Mouse (Mus musculus) embryonic facial prominence, embryonic 14.5 days (tissue): ENCODE results near the gene Cox11. TPM values are rescaled to one million over a fixed set of nuclear protein-coding genes. Genes with fewer than 3 reads are reported as not detected.

ENCODE experiments used
- ATAC-seq: fragments of 200-750 bp; cut with Nextera tagmentation; 2 replicates; pipeline ENCODE4 v1.8.0; 2017; ENCODE audit warnings: low read depth, moderate number of reproducible peaks, moderate TSS enrichment
- DNase-seq: peaks from one replicate; pipeline ENCODE4 v3.0.0-alpha.2; 2015; ENCODE audit warnings: low spot score
- H3K27ac ChIP-seq: fragments of 300-500 bp; sonication (generic); replicated peaks from 2 replicates; pipeline ENCODE4 v1.5.1; 2014; ENCODE audit warnings: low read depth, mild to moderate bottlenecking, low read length, moderate library complexity
- H3K27me3 ChIP-seq: fragments of 300-500 bp; sonication (generic); replicated peaks from 2 replicates; pipeline ENCODE4 v1.6.1; 2014; ENCODE audit warnings: low read length; ENCODE audit not compliant: control insufficient read depth, insufficient read depth
- H3K36me3 ChIP-seq: fragments of 300-500 bp; sonication (generic); 2 replicates; pipeline ENCODE4 v1.6.1; 2014; ENCODE audit warnings: low read length, mixed read lengths; ENCODE audit not compliant: control insufficient read depth, insufficient read depth
- H3K4me1 ChIP-seq: fragments of 300-500 bp; sonication (generic); 2 replicates; pipeline ENCODE4 v1.6.1; 2014; ENCODE audit warnings: antibody characterized with exemption, low read length; ENCODE audit not compliant: control insufficient read depth, insufficient read depth
- H3K4me2 ChIP-seq: fragments of 300-500 bp; sonication (generic); 2 replicates; pipeline ENCODE4 v1.6.1; 2014; ENCODE audit warnings: low read depth, mild to moderate bottlenecking, low read length, moderate library complexity, mixed read lengths
- H3K4me3 ChIP-seq: fragments of 300-500 bp; sonication (generic); 2 replicates; pipeline ENCODE4 v1.5.1; 2014; ENCODE audit warnings: low read depth, mild to moderate bottlenecking, low read length
- H3K9ac ChIP-seq: fragments of 300-500 bp; sonication (generic); 2 replicates; pipeline ENCODE4 v1.6.1; 2014; ENCODE audit warnings: low read depth, mild to moderate bottlenecking, low read length, moderate library complexity, mixed read lengths
- H3K9me3 ChIP-seq: fragments of 300-500 bp; sonication (generic); 2 replicates; pipeline ENCODE4 v1.6.1; 2016; ENCODE audit warnings: low read length; ENCODE audit not compliant: control insufficient read depth
- WGBS: fragments of 180-500 bp; shearing (Covaris S2); extraction: QIAGEN DNeasy Blood & Tissue Kit; methylation state at CpG from one replicate; pipeline ENCODE4 v1.1.7; 2014; 5-methylcytosine and 5-hydroxymethylcytosine counted together
- polyA plus RNA-seq: library from polyadenylated mRNA; unstranded; fragments of >200 nt; fragmentation: Nextera tagmentation; extraction: Ambion mirVana; gene quantifications from 2 replicates; pipeline ENCODE4 v1.2.1, GENCODE M21; 2014

Cox11 gene
- polyA plus RNA-seq, 1 experiment from 2014 or later: 23.3 TPM

DNA sequence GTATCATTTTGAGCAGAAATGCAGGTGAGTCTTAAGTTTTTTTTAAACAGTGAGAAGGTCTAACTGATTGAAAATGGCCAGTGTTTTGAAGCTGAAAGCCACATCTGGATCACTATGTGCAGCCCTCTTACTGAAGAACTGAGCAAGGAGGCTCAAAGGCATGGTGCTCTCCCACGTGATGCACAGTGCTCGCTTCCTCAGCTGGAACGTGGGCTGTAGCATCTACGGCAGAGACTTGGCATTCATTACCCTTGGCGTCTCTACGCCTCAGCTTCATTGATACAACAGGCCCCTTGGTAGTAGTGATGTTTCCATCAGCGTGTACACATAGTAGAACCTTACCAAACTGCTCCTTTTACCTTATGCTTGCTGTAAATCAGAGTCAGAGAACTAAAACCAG lies 15.5 kb upstream of the Cox11 start:
- DNase-seq (no peak), ATAC-seq (no peak)
- 93% methylated on average over 7 of the region's 7 CpGs for WGBS
- H3K27ac ChIP-seq: no peak overlapping the region
- no peaks in the 10 kb centered on the region for H3K4me1 ChIP-seq
- no peaks in the 10 kb centered on the region for H3K27me3 ChIP-seq
- H3K4me3 ChIP-seq: no peak overlapping the region
- H3K4me2 ChIP-seq: no peak overlapping the region
- no peak overlapping the region for H3K9ac ChIP-seq
- H3K36me3 ChIP-seq: 0 out of 2 replicates have a peak, but pooled peaks cover 23% of the 10 kb centered on the region
- no peaks in the 10 kb centered on the region for H3K9me3 ChIP-seq

DNA sequence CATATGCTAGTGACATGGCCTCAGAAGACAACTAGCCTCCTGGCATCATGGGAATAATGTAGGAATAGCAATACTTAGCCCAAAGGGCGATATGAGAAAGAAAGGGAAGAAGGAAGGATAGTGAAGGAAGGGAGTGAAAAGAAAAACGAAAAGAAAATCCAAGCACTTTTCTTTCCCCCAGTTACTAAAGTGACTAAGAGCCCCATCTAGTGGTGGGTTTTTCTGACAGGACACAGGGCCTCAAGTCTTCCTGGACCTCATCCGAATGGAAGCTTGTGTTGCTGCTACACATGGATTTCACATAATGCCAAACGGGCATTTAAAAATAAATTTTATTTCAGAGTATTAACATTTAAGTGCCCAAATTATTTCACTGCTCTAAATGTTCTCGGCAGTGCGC lies 14.5 kb upstream of the Cox11 start:
- Histone ChIP-seq H3K27me3 (no peaks in the 10 kb centered on the region), H3K4me3 (no peak overlapping the region), H3K9ac (no peak overlapping the region), H3K4me2 (no peak overlapping the region), H3K27ac (no peak overlapping the region), H3K4me1 (no peaks in the 10 kb centered on the region), H3K36me3 (0 out of 2 replicates have a peak, but pooled peaks cover 14% of the 10 kb centered on the region), H3K9me3 (no peaks in the 10 kb centered on the region)
- WGBS: 47% methylated on average over 6 of the region's 6 CpGs
- DNase-seq (peak; percentile 61), ATAC-seq (no peak)

DNA sequence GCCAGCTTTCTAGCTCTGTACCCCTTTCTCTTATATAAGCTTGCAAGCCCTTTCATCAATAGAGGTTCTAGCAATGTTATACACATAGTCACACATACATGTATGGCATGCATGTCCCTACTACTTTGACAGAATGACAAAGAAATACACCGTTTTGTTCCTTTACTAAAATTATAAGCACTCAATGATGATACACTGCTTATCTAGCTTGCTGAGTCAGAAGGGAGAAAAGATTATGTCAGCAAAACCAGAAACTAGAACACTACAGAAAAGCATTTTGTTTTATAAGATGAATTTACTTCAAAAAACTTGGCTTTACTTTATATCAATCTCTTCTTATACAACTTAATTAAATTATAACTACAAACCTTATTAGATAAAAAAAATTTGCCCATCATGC lies 12.8 kb upstream of the Cox11 start:
- no peak for DNase-seq
- Histone ChIP-seq H3K4me2 (no peak overlapping the region), H3K36me3 (peaks cover 5% of the 10 kb centered on the region; the same call in 1 of the 2 replicates), H3K4me1 (no peaks in the 10 kb centered on the region), H3K4me3 (no peak overlapping the region), H3K27ac (no peak overlapping the region), H3K27me3 (no peaks in the 10 kb centered on the region), H3K9ac (no peak overlapping the region), H3K9me3 (no peaks in the 10 kb centered on the region)
- ATAC-seq: no peak
- WGBS: 83% methylated on average over 1 of the region's 1 CpGs

DNA sequence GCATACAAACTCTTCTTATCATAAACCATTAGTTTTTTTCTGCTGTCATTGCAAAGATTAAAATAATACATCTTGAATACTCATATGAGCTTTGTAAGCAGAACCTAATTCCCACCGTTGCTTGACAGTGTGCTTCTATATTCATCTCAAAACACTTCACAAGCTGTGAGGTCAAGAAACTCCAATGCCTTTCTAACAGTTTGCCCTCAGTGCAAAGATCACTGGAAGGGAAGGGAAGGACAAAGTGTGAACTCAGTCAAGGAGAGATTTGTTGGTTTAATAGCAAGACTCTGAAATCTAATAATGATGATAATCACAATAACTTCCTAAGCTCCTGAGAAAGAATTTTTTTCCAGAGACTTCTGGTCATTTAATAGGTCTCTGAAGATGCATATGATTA lies 10.2 kb upstream of the Cox11 start:
- Histone ChIP-seq H3K9me3 (no peaks in the 10 kb centered on the region), H3K27me3 (no peaks in the 10 kb centered on the region), H3K27ac (no peak overlapping the region), H3K36me3 (peaks cover 2% of the 10 kb centered on the region; the same call in 1 of the 2 replicates), H3K9ac (no peak overlapping the region), H3K4me2 (no peak overlapping the region), H3K4me3 (no peak overlapping the region), H3K4me1 (no peaks in the 10 kb centered on the region)
- ATAC-seq (no peak), DNase-seq (no peak)
- 80% methylated on average over 1 of the region's 1 CpGs for whole genome bisulfite sequencing

DNA sequence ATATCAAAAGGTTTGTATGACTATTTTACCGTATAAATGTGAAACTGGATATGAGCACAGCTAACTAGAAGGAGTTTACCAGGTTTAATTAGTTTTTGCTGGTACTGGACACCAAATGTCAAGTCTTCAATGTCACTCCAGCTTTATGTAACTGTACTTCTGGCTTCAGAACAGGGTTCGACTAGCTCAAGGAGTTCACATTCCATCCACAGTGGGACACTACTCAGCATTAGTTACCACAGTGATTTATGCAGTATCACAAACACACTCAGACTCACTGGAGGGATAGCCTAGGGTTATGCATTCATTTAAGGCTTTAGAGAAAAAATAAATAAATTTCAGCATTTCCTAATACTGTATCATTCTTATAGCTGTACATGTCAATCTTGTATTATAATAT lies 5.5 kb upstream of the Cox11 start:
- ATAC-seq: no peak
- 80% methylated on average over 2 of the region's 2 CpGs for WGBS
- Histone ChIP-seq H3K27me3 (no peaks in the 10 kb centered on the region), H3K4me3 (no peak overlapping the region), H3K27ac (no peak overlapping the region), H3K4me2 (no peak overlapping the region), H3K9me3 (no peaks in the 10 kb centered on the region), H3K36me3 (peaks cover 2% of the 10 kb centered on the region; the same call in 1 of the 2 replicates), H3K4me1 (peaks cover 11% of the 10 kb centered on the region), H3K9ac (no peak overlapping the region)
- DNase-seq: no peak

DNA sequence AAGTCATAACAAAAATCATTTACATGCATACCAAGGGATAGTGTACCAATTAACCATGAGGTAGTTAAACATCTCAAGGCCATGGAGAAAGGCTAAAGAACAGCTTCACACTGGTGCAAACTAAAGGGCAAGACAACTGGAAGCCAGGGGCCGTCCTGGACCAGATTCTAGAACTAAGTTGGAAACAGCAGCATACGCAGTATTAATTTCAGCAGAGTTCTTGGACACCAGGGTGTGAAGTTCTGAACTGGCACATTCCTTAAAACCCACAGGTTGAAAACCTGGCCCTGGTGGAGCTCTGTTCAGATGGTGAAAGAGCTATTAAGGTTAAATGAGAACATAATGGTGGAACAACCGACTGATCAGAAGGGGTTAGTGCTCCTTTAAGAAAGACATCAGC lies 3.3 kb upstream of the Cox11 start:
- 83% methylated on average over 3 of the region's 3 CpGs for WGBS

DNA sequence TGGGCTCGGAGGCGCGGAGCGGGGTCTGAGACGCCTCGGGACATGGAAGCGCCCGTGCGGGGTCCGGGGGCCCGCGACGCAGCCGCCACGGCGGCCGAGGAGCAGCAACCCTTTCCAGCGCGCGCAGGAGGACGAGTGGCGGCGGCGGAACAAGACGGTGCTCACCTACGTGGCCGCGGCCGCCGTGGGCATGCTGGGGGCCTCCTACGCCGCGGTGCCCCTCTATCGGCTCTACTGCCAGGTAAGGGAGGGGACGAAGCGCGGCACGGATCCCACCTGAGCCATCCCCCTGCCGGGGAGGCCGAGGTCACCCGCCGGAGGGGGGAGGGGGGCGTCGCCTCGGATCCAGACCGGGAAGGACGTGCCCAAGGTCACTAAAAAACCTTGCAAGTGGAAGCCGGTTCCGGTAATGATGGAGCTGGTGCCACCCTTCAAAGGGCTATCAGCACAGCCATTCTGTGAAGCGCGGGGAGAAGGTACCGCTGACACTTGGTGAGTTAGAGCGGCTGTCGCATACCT lies 398 bp downstream of the Cox11 start:
- no peak; the same call in none of the 2 replicates for ATAC-seq
- peak overlapping the region; percentile 96 for H3K27ac ChIP-seq
- no peaks in the 10 kb centered on the region for H3K27me3 ChIP-seq
- H3K9me3 ChIP-seq: no peaks in the 10 kb centered on the region
- peak overlapping the region; percentile 81 for H3K4me2 ChIP-seq
- H3K9ac ChIP-seq: peak overlapping the region; percentile 98
- WGBS: 1% methylated on average over 31 of the region's 54 CpGs
- peaks cover 22% of the 10 kb centered on the region for H3K36me3 ChIP-seq
- DNase-seq: peak; percentile 14
- H3K4me3 ChIP-seq: peak overlapping the region; percentile 99
- peaks cover 16% of the 10 kb centered on the region for H3K4me1 ChIP-seq

More for the DNA sequence above, 3.3 kb upstream of the Cox11 start:
- H3K4me1 ChIP-seq: peaks cover 14% of the 10 kb centered on the region
- H3K36me3 ChIP-seq: peaks cover 2% of the 10 kb centered on the region; the same call in 1 of the 2 replicates
- DNase-seq (no peak), ATAC-seq (no peak)
- H3K4me3 ChIP-seq: no peak overlapping the region
- no peak overlapping the region for H3K4me2 ChIP-seq
- no peak overlapping the region for H3K27ac ChIP-seq
- H3K9me3 ChIP-seq: no peaks in the 10 kb centered on the region
- no peaks in the 10 kb centered on the region for H3K27me3 ChIP-seq
- no peak overlapping the region for H3K9ac ChIP-seq

DNA sequence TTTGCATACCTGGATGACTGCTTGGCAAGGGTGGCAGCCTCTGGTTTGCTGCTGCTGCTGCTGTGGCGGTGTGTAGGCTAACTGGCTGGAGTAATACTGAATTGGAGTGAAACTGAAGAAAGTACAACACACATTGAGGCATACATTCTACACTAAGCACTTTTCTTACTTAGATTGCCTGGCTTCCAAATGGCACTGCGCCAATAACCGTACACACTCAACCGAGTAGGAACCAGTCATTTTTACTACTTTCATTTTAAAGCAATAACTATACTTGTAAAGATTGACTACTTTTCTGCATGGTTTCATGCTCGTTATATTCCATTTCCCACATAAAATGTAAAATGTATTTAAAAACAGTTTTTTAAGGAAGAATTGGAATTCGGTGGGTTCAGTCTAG lies 11.8 kb downstream of the Cox11 start:
- peaks cover 69% of the 10 kb centered on the region for H3K36me3 ChIP-seq
- no peak overlapping the region for H3K9ac ChIP-seq
- H3K4me2 ChIP-seq: no peak overlapping the region
- no peak overlapping the region for H3K4me3 ChIP-seq
- DNase-seq: peak; percentile 33
- no peaks in the 10 kb centered on the region for H3K27me3 ChIP-seq
- H3K4me1 ChIP-seq: no peaks in the 10 kb centered on the region
- no peaks in the 10 kb centered on the region for H3K9me3 ChIP-seq
- no peak for ATAC-seq
- H3K27ac ChIP-seq: no peak overlapping the region
- 75% methylated on average over 6 of the region's 6 CpGs for WGBS

DNA sequence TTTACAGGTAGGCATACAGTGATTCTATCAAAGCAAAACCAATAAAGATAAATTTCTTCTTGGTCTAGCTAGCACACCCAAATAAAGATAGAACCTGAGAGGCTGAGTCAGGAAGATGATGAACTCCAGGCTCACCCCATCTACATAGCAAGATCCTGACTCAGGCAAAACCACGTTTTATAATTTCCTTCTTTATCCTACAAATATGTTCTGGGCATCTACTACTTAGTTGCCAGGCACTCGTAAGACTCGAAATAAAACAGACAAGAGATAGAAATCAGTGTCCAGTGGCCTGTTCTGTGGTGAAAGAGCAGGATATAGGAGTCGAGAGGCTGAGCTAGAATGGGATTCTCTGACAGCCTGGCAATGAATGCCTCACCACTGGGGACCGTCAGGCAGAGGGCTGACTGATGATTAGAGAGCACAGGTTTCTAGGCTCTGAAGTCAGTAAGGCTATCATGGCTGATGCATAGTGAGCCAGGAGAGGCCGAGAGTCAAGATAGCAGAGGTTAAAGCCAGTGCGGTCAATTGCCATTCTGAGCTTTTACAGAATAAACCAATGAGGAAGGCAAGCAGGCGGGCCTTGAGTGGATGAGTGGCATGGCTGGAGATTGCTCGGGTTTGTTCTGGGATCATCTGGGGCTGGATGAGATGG lies 12.4 kb downstream of the Cox11 start:
- H3K27me3 ChIP-seq: no peaks in the 10 kb centered on the region
- no peak overlapping the region for H3K4me2 ChIP-seq
- H3K9ac ChIP-seq: no peak overlapping the region
- H3K36me3 ChIP-seq: peaks cover 63% of the 10 kb centered on the region
- ATAC-seq (no peak), DNase-seq (no peak)
- H3K9me3 ChIP-seq: no peaks in the 10 kb centered on the region
- H3K27ac ChIP-seq: no peak overlapping the region
- WGBS: 78% methylated on average over 9 of the region's 9 CpGs
- no peaks in the 10 kb centered on the region for H3K4me1 ChIP-seq
- no peak overlapping the region for H3K4me3 ChIP-seq
